Mouse (Mus musculus) adrenal gland, adult 18-20 months (tissue): ENCODE measurements around the gene Inka2. TPM values are rescaled to one million over a fixed set of nuclear protein-coding genes. Genes with fewer than 3 reads are reported as not detected.
"Not testable (repeated sequence)": the region's sequence is repeated elsewhere in the genome, so short reads cannot be mapped to it uniquely, and the experiment has no call there.

ENCODE experiments used
- DNase-seq, 2 experiments: peaks; one replicate each; pipeline ENCODE4 v3.0.0; 2021 to 2022; ENCODE audit warnings: low spot score in 2 of 2
- total RNA-seq, 2 experiments: library from RNA; stranded (reverse); gene quantifications; 1 replicate in 1 of 2; 2 replicates in 1 of 2; pipeline ENCODE4 v1.2.3; 2021

Inka2 gene
- total RNA-seq, 2 experiments from 2014 or later: 3.8 to 3.9 TPM

DNA sequence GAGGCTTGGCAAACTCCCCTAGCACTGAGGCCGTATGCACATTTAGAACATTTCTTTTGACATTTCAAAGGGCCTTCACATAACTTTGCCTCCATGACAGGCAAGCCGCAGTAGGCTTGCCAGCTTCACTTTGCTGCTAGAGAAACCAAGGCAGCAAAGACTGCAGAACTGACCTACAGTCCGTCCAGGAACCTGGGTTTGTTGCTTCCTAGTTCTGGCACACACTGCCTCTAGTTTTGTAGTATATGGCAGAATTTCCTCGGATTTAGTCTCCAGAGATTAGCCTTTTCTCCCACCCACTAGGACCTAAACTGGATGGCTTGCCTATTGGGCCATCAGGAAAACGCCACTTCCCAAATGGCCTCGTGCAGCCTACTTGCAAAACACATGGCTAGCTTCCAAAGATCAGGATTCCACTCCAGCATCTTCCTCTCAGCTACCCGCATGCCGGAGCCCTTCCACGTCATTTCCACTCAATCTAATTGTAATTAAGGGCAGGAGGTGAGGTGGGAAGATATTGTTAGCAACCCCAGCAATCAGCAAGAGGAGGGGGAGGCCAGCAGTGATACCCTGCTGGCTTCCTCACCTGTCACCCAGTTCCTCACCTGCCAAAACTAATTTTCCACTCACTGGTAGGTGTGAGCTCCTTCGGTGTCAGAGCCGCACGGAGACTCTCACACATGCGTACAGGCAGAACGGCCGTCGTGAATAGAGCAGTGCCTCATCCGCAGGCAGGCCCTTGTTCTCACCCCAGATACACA lies 7.8 kb upstream of the Inka2 start:
- no peak for DNase-seq

DNA sequence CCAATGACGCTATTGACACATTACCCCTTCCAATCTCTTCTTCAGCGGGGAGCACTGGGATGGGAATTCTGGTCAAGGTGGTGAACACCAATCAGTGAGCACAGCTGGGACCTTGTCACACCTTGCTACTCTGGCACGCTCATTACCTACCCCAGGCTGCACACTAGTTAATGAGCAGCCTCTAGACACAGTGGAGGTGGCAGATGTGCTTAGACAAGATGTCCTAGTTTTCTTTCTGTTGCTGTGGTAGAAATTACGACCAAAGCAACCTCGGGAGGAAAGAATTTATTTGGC lies 7.3 kb upstream of the Inka2 start:
- no peak for DNase-seq

DNA sequence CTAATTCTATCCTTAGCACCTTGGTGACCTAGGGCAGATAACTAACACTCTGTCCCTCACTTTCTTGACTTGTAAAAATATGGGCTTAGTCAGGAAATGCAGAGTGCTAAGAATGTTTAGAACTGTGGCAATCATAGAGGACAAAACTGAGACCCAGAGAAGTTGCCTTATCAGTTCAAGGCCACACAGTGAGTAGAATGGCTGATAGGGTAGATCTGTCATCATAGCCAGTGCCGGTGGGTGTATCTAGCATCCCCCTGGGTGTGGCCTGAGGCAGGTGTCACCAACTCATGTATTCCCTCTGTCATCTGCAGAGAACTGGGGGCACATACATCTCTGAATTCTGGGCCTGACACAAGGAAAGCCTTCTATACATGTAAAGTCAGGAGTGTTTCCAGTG lies 6.1 kb upstream of the Inka2 start:
- peak in 1 of 2 experiments; percentile 11 for DNase-seq

DNA sequence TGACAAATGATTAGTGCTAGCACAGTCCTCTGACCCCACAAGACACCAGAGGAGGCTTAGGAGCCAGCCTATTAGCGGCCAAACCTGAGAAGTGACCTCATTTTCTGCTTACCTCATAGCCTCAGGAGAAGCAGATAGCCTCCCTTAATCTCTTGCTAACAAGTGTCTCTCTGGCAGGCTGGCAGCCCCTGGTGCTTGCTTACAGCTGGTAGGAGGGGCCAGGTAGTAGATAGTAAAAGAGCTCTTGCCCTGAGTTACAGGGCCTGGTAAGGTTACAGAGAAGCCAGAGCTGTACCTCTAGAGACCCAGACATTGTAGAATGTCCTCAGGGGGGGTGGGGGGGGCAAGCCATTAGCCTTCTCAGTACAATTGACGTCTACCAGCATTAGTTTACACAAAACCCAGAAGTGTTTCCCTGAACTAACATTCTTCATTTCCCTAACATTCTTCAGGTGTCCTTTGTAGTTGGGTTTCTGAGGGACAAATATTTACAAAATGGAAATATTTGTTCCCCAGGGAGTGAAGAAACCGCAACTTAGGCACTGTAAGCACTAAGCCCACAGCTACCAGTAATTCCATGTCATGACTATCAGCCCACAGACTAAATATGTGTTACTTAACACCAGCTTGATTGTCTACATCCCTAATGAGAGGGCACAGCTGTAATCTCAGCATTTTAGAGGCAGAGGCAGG lies 5.0 kb upstream of the Inka2 start:
- peak in 1 of 2 experiments; percentile 9 for DNase-seq

DNA sequence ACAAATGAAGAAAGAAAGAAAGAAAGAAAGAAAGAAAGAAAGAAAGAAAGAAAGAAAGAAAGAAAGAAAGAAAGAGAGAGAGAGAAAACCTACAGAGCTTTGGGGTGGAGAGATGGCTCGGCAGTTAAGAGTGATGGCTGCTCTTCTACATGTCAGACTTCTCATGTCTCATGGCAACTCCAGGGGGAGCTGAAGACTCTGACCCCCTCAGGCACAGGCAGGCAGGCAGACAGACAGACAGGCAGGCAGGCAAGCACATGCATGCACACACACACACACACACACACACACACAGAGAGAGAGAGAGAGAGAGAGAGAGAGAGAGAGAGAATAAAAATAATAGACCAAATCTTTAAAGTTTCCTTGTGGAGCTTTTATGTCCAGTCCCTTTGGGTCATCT lies 3.6 kb upstream of the Inka2 start:
- DNase-seq: not testable (repeated sequence)

DNA sequence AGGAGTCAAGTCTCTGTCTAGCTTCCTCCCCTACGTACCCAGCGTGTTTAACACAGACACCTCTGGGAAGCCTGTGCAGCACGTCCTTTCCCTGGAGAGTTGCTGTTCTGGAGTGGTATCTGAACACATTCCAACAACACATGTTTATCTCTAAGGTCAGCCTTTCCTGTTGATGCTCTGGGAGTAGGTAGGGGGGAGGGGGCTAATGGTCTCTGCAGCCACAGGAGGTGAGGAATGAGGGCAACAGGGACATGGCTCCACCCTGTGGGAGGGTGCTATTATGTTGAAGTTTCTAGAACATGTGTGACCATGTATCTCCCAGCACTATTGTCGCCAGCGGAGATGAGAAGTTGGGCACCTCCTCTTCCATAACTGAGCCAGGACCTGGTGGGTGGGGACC lies 3.0 kb upstream of the Inka2 start:
- DNase-seq: no peak

DNA sequence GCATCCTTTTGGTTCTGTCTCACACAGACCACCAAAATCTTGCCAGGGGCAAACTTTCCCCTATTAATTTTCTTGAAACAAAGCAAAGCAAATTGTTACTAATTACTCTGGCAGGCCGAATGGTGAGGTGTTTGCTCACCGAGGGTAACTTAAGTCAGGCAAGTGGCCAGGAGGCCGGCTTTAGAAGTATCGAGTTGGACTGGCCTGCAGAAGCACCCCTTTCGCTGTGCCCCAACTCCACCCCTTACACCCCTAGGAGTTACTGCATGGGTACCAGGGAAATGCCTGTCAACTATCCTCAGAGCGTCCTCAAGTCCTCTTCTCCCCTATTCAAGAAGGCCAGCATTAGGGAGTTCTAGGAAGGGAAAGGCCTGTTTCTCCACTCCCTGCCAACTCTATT lies 828 bp upstream of the Inka2 start:
- DNase-seq: peak in 1 of 2 experiments; percentile 14

DNA sequence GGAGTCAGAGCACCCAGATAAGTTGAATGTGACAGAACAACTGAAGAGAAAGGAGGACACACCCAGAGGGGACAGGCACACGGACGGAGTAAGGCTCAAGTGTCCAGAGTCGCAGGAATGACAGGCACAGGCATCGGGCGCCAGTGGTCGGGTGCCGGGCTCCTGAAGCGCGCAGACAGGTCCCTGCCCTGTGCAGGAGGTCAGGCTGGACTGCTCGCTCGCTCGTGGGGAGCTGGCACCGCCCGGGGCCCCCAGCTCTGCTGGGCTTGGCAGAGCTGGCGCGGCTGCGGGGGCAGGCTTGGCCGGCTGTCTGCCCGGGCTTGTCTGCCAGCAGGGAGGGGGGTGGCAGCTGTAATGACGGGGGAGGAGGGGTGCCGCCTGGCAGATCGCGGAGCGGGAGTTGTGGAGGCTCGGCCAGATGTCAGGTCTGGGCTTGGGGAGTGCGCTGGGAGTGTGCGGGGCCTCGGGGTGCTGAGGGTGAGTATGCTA lies 706 bp downstream of the Inka2 start:
- DNase-seq: peak; percentile 52 to 54

DNA sequence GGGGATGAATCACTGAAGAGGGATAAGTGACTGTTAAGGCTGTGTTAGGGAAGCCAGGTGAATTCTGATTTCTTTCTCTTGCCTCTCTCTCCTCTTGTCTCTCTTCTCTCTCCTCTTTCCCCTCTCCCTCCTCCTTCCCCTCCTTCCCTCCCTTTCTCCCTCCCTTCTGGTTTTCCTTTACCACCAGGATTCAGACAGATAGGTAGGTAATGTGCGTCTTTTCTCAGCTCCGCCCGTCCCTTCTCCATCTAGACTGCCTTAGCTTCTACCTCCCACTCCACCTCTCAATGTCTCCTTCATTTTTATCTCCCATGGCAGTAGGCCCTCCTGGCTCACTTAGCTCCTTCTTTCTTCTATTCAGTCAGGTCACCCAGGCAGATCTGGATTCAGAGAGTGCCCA lies 1.2 kb downstream of the Inka2 start:
- DNase-seq: peak in 1 of 2 experiments; percentile 16

DNA sequence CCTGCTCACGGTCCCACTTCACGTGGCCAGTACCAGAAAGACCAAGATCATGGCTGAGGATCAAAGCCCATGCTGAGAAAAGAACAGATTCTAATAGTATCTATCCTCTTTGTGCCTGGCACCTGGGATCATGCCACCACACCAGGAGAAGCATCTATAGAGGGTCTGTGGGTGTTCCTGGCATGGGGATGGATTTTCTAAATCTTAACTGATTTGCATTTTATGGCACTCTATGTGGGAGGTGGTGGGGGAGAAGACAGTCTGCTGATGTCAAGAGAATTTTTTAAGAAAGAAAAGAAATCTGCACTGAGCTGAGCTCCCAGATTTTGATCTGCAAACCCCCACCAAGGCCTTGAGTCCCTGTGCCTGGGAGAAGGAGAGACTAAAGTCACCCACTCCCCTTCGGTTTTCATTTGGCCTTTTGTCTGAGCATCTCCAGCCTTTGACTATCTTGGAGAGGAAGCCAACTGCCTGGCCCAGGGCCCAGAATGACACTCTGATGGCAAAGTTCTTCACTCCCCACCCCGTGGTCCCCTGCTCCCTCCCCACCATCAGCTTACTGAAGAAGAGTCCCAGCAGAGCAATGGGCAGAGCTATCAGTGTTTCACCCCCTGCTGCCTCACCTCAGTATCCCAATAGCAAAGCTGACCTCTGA lies 2.1 kb downstream of the Inka2 start:
- no peak for DNase-seq

DNA sequence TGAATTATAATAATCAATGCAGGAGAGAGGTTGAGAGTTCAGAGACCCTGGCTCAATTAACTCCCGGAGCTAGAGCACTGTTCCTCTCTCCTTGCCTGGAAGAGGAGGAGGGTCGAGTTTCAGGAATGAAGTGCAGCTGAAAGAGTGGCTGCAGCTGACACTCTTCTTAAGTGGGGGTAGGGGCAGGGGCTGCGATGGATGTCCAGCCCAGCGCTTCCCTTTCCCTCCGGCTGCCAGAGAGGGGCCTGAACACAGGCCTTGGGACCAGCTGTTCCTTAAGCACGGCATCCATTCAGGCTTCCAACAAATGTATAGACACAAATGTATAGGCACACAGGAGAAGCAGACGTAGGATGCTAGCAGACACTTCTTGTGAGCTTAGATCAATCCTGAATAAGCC lies 3.2 kb downstream of the Inka2 start:
- no peak for DNase-seq

DNA sequence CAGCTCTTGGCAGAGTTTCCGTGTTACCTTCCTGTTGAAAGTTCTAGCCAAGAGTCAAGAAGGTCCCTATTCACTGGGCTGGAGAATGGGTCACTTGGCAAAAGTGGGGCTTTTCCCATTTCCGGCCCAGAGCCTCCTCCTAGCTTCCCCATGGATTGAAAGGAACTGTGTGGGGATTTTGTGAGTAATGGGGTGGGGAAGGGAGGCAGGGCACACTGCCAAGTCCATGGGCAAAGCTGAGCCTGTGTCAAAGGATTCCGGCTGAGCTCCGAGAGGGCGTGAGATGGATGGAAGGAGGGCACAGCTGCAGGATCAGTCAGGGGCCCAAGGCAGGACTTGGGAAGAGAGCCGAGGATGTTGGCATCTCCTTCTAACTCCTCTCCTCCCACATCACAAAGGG lies 5.8 kb downstream of the Inka2 start:
- no peak for DNase-seq

DNA sequence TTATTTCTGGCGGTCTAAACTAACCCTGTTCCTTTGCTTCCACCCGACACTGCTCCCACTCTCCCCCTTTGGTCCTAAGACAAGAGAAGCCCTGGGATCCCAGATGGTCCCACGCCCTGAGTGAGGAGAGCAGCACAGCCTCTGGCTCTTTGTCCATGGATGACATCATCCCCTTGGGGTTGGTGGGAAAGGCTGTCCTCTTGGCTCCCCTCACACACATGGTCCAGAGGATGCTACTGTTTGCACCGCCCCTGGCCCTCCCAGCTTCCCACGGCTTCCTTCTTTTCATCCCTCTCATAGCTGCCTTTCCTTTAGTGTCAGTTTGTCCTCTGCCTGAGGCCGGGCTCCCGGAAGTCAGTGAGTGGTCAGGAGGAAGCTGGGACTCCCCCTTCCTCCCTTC lies 7.3 kb downstream of the Inka2 start:
- DNase-seq: no peak

DNA sequence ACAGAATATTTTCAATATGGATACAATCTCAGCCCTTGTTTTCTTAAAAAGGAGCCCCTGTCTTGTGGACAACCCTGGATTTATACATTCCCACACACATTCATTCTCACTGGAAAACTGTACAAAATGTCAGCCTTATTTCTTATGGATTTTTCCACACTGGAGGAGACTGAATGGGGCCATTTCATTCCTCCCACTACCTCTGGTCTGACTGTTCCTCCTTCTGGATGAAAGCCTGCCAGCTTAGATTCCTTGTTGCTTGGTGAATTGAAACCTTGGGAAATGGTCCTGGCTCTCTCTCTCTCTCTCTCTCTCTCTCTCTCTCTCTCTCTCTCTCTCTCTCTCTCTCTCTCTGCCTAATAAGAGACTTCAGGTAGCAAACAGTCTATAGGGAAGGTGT lies 8.4 kb downstream of the Inka2 start:
- no peak for DNase-seq

DNA sequence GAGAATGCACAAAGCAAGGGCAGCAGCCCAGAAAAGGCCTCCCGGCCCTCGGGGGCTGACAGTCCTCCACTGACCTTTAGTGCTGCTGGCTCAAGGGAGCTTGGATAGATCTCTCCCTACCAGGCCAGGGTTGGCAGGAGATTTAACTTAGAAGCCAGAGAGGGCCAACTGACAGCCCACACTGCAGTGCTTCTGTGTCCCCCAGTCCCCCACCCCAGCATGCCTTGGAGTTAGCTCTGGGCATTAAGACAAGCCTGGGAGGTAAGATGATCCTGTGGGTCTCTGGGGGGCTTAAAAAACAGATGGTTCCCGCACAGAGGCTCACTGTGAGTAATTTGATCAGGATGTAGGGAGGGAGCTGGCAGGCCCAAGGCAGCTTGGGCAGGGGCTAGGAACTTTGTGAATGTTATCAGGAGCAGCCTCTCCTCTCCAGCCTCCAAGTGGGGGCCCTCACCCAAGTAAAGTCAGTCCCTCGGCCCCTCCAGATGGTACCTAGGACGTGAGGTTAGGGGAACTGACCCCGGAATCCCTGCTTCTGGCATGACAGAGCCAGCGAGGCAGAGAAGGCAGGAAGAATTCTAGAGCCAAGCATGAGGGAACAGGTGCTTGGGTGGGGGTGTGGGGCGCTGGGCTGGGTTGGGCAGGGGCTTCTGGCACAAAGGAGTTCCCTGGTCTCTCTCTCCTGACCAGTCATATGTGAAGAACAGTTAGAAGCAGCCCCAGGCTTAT lies 9.9 kb downstream of the Inka2 start:
- no peak for DNase-seq

DNA sequence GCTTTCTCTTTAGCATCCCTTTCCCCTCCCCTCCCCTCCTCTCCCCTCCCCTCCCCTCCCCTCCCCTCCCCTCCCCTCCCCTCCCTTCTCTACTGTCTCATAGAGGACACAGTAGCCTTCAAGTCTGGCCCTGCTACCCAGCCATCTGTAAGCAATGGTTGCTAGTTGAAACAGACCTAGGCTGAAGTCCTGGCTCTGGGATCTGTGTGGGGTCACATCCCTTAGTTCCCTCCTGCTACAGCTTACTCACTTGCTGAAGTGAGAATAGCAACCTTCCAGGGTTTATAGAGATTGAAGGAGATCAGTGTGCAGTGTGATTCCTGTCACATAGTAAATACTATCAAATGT lies 10.4 kb downstream of the Inka2 start:
- no peak for DNase-seq

DNA sequence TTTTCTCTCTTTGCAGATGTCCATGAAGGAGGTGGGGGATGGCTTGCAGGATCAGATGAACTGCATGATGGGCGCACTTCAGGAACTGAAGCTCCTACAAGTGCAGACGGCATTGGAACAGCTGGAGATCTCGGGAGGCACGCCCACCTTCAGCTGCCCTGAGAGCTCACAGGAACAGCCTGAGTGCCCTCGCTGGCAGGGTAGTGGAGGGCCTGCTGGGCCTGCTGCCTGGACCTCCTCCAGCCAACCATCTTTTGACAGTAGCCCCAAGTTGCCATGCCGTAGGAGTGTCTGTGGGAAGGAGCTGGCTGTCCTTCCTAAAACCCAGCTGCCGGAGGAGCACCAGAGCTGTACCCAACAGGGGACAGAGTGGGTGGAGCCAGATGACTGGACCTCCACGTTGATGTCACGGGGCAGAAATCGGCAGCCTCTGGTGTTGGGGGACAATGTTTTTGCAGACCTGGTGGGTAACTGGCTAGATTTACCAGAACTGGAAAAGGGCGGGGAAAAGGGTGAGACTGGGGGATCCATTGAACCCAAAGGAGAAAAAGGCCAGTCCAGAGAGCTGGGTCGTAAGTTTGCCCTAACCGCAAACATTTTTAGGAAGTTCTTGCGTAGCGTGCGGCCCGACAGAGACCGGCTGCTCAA lies 12.1 kb downstream of the Inka2 start:
- DNase-seq: no peak

DNA sequence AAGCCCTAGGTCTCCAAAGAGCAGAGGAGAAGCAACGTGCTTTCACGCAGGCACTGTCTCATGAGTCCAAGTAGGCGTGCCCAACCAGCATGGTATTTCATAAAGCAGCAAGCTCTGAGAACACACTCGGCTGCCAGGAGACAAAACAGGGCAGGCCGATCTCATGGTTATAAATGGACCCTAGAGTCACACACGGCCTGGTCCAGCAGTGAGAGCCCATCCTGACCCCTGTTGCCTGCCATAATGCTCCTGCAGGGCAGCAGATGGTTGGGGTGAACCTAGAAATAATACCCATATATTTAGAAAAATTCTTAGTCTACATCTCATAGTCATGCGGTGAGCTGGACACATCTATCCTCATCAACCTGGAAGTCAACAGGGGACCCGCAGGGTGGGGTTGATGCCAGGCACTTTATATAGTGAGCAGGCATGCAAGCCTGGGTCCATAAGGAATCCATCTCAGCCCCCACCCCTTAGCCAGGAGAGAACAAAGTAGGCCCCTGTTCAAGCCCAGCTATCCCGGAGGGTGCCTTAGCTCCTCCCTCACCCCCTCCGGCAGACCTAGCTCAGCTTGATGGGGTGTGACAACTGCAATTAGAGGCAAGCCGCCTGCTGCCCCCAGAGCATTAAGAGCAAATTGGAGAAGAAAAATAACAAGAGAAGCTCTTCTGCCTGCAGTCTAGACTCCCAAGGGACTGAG lies 13.6 kb downstream of the Inka2 start:
- no peak for DNase-seq

DNA sequence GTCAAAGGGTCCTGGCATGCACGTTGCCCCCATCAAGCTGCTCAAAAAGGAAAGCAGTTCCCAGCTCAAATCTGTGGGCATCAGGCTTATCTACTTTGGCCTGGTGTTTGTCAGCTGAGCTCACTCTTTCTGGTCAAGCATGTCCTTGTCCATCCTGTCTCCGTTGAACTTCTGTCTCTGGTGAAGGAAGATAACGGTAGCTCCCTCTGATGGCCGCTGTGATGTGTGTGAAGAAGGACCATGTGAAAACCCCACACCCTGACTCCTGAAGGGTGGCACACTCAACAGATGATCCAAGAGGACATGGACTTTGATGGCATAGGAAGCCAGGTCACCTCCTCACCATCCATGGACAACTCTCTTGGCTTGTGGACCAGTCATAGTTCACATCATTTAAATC lies 14.3 kb downstream of the Inka2 start:
- no peak for DNase-seq

DNA sequence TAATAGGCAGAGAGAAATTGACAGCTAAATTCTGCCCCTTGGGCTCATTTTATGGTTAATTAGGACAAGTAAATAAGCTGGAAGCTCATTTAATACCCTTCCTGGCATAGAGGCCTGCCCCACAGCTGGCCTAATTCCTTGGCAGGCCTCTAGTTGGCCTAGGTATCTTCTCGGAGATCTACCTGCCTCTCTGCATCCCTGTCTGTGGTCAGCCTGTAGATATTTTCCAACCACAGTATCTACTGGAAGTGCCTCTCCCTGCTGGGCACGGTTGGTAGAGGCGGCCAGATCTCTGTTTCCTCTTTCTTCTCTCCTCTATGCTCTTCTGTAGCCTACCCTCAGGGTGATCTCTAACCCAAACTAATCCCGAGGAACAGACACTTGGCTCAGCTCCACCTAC lies 15.6 kb downstream of the Inka2 start:
- no peak for DNase-seq

DNA sequence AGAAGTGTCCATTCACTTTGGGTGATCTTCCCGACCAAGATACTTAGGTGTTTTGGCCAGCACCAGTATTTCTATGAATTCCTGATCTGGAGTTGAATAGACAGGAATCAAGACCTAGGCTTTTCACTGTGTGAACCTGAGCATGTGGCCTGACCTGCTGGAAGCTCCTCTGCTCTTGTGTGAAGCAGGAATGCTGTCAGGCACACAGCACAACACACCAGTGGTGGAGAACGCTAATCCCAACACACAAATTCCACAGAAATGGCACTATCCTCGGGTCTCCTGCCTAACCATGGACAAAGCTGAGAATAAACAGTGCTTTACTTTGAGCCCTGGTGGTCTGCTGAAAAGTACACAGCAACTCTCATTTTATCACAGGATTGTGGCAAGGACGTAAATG lies 16.1 kb downstream of the Inka2 start:
- no peak for DNase-seq
